Mouse (Mus musculus) monocyte, adult 5-6 weeks (primary cell): ENCODE results near the gene Synj1. TPM values are rescaled to one million over a fixed set of nuclear protein-coding genes. Genes with fewer than 3 reads are reported as not detected.
A peak's percentile ranks its signal among the peaks of the same experiment; 100 is the strongest.

ENCODE experiments used
- ATAC-seq: fragments of 153-309, 156-312 bp; replicated peaks from 2 replicates; pipeline ENCODE4 v1.8.0; 2017; ENCODE audit warnings: mild to moderate bottlenecking; ENCODE audit not compliant: low TSS enrichment, insufficient number of reproducible peaks, severe bottlenecking, poor library complexity, low FRiP score
- total RNA-seq: library from RNA; stranded (forward); fragments of 200-1000, 200-491, 200-594 nt; gene quantifications from 3 replicates; pipeline ENCODE4 v1.2.3, GENCODE M21; 2017

Gene Synj1
- total RNA-seq, result 46.1 to 103 TPM (median 74.0 TPM) in 3 replicates

- peak; percentile 90 for ATAC-seq
These were observed at the start of gene Synj1 for GRCm38 (mm10) chr16:91011021-91011683. Gene Synj1, minus strand, starts transcription at chr16:91011308.

GRCm38 (mm10) chr16:91057741-91058140, 46.6 kb upstream of the Synj1 start:
- no peak for ATAC-seq

GRCm38 (mm10) chr16:91057261-91057660, 46.2 kb upstream of the Synj1 start:
- ATAC-seq, result no peak

DNA sequence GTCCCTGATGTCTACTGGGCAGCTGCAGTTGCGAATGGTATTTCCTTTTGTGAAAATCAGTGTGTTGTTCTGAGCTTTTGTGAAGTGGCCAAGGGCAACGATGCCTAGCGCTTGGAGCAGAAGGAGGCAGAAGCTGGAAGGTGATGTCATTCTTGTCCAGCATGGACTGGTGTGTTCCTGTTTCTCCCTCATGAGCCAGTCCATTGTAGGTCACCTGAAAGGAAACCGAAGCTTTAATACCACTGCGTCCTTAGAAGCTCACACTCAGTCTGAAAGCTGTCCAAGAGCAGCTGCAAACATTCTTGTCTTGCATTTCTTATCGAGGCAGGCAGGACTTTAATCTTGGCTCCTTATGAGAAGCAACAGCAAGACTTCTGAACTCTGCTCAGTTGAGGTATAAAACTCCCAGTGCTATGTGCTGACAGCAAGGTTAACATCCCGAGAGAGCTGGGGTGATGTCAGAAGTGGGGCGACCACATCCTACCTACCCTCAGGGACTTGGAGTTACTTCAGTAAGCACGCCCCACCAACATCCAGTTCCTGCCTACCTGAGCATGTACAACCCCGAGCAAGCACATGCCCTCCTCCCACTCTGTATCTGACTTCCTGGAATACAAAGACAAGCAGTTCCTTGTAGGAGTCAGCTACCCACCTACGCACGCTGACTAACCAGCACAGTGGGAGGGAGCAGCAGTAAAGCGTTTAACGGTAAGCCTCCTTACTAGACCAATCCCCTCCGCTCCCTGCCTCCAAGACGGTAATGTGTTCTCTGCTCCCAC, 45.1 kb upstream of the Synj1 start:
- peak; percentile 24; the same call in 1 of the 2 replicates for ATAC-seq

- ATAC-seq, result no peak
These were observed 44.0 kb upstream of the Synj1 start for GRCm38 (mm10) chr16:91055150-91055549.

DNA sequence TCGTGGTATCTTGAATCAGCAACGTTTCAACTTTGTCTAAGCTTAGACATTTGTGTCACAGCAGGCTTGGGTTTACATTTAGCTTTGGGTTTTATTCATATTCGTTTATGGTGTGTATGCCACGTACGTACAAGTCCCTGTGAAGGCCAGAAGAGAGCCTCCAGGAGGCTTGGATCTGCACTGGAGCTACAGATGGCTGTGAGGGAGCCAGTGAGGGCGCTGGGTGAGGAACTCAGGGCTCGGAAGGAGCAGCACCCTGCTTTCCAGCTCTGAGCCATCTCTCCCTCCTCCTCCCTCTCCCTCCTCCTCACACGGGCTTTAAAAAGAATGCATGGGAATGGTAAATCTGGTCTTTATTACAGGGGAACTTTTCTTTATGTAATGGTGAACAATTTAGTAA, 42.5 kb upstream of the Synj1 start:
- ATAC-seq, result no peak

GRCm38 (mm10) chr16:91045511-91045910, 34.4 kb upstream of the Synj1 start:
- 0 out of 2 replicates have a peak, but pooled peaks have one; percentile 24 for ATAC-seq

GRCm38 (mm10) chr16:91044270-91045182, 33.4 kb upstream of the Synj1 start, which contains the start of gene Paxbp1:
Gene Paxbp1, minus strand, starts transcription at chr16:91044543.
- peak; percentile 97 for ATAC-seq

GRCm38 (mm10) chr16:91043461-91044248, 32.5 kb upstream of the Synj1 start:
- ATAC-seq, result 0 out of 2 replicates have a peak, but pooled peaks have one; percentile 7

- no peak for ATAC-seq
These were observed 31.5 kb upstream of the Synj1 start for GRCm38 (mm10) chr16:91042640-91043039.

DNA sequence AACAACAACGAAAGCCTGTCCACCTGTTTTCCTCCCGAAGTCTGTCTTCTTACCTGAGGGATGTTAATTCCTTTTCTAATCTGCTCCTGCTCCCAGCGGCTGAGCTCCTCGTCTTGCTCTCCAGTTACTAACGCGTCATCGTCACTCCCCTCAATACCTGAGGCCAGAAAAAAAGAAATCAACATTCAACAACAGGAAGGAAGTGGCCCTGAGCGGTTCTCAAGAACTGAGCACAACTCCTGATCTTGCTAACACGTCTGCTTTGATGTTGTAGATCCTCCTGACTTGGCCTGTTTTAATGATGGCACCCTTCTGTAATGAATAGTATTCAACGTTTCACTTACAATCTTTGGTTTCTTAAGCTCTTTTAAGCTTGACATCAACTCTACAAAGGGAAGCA, 24.8 kb upstream of the Synj1 start:
- ATAC-seq, result no peak

GRCm38 (mm10) chr16:91030751-91031150, 19.6 kb upstream of the Synj1 start:
- ATAC-seq, result no peak

GRCm38 (mm10) chr16:91029901-91030300, 18.8 kb upstream of the Synj1 start:
- no peak for ATAC-seq

GRCm38 (mm10) chr16:91029161-91029743, 18.1 kb upstream of the Synj1 start:
- no peak for ATAC-seq

DNA sequence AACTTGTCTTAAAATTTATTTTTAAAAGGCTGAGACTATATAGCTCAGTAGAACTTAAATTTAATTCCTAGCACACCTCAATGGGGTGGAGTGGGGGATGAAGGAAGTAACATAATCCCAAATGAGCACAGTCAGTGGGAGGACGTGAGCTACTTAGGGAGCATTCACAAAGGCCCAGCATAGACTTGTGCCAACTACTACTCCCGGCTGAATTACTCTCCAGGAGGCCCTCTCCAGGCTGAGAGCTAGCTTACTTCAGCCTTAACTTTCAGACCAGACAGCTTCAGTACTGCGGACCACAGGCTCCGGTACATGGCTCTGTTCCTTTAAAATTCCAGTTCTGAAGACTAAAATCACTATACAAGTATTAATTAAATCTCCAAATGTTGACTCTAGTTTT, 15.2 kb upstream of the Synj1 start:
- ATAC-seq, result no peak

GRCm38 (mm10) chr16:91023384-91023783, 12.3 kb upstream of the Synj1 start:
- ATAC-seq, result no peak

- peak; percentile 85 for ATAC-seq
These were observed 9.9 kb upstream of the Synj1 start for GRCm38 (mm10) chr16:91020842-91021483.
